Mouse (Mus musculus): Measurements from ENCODE around the gene Tspo. TPM values are rescaled to one million over a fixed set of nuclear protein-coding genes. Genes with fewer than 3 reads are reported as not detected.

The Tspo gene
- total RNA-seq, 4 experiments from 2014 or later: 25.3 to 34.8 (median 30.5) TPM

DNA sequence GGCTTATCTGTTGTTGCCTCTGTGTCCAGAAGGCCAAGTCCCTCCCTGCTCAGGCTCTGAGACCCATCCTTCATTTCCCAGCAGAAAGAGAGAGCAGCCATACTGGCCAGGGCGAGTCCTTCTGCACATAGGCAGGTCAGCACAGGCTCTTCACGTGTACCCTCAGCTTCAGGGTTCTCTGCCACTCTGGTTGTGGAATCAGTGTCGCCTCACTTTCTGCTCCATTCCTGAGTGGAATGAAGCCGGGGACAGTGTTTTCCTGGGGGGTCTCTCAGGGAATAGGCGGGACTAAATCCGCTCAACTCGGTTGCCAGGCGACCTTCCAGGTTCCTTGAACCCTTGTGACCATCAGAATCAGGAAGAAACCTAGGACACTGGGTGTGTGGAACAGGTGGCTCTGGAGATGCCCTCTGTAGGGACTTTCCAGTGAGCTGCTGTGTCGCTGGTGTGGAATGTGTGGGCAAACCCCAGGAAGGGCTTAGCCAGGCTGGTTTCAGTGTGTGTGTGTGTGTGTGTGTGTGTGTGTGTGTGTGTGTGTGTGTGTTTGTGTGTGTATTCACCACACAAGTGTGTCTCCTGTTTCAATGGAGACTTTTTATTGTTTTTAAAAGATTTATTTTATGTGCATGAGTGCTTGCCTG, 21.6 kb upstream of the Tspo start:
- no peak for DNase-seq (ENCODE audit: low spot score in 2 of 2)

GRCm38 (mm10) chr15:83546029-83546428, 17.4 kb upstream of the Tspo start:
- no peak for DNase-seq (ENCODE audit: low spot score in 2 of 2)

DNA sequence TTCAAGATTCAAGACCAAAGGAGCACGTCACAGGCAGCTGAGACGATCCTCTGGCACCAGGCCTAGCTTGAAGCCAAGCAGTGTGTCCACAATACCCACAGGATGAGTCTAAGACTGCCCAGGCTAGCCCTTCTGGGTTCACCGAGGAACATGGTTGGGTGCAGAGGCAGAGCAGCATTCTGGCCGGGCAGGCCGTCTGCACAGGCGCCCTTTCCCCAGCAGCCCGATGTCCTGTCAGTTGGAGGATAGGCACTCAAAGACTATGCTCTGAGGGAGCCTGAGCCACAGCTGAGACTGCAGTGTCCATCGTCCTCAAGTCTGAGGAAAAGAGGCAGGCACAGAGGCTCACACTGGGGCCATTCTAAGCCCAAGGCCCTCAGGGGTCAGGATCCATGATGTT, 16.2 kb upstream of the Tspo start:
- DNase-seq (ENCODE audit: low spot score in 2 of 2): no peak

GRCm38 (mm10) chr15:83550137-83550536, 13.3 kb upstream of the Tspo start:
- peak in 1 of 2 experiments; percentile 35 for DNase-seq (ENCODE audit: low spot score in 2 of 2)

DNA sequence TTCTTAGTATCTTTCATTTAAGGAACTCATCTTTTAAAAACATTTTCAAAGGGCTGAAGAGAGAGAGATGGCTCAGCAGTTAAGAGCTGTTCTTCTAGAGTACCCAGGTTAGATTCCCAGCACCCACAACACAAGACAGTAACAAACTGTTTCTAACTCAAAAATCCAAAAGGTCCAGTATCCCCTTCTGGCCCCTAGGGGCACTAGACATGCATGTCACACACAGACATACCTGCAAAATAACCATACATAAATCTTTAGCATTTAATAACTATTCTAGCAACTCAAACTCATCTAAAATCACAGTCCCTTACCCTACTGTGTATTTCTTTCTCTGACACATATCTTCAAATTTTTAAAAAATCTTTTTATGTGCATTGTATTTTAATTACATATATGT, 9.6 kb upstream of the Tspo start:
- no peak for DNase-seq (ENCODE audit: low spot score in 2 of 2)

GRCm38 (mm10) chr15:83555161-83555974, 8.0 kb upstream of the Tspo start:
- peak; percentile 68 to 78 for DNase-seq (ENCODE audit: low spot score in 2 of 2)

DNA sequence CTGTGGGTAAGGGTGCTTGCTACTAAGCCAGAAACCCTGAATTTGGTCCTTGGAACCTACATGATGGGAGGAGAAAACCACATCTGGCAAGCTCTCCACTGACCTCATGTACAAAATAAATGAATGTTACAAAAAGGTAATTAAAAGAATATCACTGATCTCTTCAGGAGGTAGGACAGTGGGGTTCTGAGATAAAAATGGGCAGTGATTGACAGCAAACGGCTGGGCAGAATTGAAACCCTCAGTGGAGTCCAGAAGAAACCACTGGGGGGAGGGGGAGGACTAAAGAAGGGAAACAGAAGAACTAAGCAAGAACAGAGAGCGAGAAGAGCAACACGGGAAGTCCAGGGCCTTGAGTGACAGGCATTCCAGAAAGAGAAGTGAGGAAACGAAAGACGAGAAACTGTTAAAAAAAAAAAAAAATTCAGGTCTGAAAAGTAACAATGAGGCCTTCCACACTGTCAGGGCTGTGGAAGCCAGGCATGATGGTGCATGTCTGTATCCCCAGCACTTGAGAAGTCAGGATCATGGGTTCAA, 2.4 kb upstream of the Tspo start:
- DNase-seq (ENCODE audit: low spot score in 2 of 2): no peak

GRCm38 (mm10) chr15:83562626-83563270, 644 bp upstream of the Tspo start:
- peak; percentile 85 to 91 for DNase-seq (ENCODE audit: low spot score in 2 of 2)

DNA sequence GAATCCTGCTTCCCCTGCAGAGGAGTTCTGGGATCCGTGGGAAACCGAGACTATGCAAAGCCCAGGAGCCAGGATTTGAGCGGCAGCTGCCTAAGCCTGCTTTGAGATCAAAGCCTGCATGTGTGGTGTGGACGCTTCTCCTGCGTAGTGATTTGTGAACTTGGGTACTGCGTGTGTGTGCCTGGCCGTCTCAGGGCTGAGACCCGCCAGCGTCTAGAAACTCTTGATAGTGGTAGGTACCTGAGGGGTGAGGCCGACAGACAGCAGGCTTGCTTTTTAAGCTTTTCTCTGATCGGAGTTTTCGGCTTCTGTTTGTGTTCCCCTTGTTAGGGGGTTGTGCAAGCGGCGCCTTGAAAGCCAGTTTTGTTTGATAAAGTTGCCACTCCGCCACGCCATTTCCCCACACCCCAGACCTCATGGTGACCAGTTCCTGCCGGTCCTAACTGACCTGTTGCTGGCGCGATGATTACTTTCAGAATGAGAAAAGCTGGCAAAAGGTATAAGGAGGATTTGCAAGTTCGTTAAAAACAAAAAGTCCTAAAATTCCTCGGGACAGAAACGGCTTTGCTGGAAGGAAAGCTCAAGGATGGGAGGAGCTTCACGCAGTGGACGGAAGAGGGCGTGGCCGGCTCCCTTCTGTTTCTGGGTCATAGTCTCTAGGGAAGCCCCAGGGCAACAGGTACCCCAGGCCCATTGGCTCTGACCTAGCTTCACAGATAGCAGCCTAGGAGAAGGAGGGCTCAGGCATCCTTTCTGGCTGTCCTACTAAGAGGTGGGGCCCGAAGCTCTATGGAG, 662 bp downstream of the Tspo start:
- DNase-seq (ENCODE audit: low spot score in 2 of 2): peak; percentile 27 to 35

- peak in 1 of 2 experiments; percentile 36 for DNase-seq (ENCODE audit: low spot score in 2 of 2)
Measured at GRCm38 (mm10) chr15:83565434-83565833, 2.0 kb downstream of the Tspo start.

DNA sequence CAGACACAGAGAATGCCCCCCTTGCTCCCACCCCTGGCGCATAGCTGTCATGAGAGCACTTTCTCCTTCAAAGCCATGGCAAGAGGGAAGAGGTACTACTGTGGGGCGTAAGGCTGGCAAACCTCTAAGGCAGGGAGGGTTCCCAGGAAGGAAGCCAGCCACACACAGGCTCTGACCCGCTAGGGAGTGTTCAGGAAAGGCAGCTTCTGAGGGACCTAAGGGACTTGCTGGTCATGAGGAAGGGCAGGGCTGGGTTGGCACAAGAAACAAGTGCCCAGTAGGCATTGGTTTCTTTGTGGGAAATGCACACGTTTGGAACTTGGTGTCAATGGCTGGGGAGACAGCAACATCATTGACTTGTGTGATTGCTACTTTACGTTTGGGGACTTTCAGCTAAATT, 2.6 kb downstream of the Tspo start:
- DNase-seq (ENCODE audit: low spot score in 2 of 2): no peak

- DNase-seq (ENCODE audit: low spot score in 2 of 2): no peak
Measured at GRCm38 (mm10) chr15:83567728-83568127, 4.3 kb downstream of the Tspo start.

DNA sequence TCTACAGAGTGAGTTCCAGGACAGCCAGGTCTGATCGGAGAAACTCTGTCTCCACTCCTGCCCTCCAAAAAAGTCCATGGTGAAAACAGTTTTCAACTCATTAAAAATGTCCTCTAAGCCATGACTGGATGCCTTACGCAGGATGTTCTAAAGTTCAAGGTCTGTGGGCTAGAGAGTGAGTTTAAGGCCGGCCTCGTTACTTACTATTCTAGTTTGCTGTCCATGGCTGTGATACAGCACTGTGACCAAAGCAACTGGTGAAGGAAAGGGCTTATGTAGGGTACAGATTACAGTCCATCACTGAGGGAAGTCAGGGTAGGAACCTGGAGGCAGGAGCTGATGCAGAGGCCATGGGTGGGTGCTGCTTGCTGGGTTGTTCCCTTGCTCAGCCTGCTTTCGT, 5.2 kb downstream of the Tspo start:
- DNase-seq (ENCODE audit: low spot score in 2 of 2): no peak

GRCm38 (mm10) chr15:83569682-83570081, 6.3 kb downstream of the Tspo start:
- DNase-seq (ENCODE audit: low spot score in 2 of 2): no peak

GRCm38 (mm10) chr15:83570641-83571040, 7.2 kb downstream of the Tspo start:
- no peak for DNase-seq (ENCODE audit: low spot score in 2 of 2)

DNA sequence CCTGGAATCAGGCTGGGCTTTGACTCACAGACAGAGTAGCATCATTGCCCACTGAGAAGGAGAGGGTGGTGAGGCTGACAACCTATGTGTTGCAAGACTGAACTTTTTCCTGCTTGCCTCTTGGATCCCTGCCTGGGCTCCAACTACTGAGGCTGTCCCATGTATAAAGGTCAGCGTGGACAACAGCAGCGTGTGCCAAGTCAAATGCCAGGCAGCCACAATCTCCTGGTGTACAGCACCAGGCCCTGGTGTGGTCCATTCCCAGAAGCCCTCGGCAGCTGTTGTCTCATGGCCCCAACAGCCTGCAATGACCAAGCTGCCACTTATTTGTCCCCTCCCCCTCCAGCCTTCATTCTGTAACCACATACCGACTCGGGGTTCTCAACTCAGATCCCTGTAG, 8.2 kb downstream of the Tspo start:
- peak in 1 of 2 experiments; percentile 43 for DNase-seq (ENCODE audit: low spot score in 2 of 2)

DNA sequence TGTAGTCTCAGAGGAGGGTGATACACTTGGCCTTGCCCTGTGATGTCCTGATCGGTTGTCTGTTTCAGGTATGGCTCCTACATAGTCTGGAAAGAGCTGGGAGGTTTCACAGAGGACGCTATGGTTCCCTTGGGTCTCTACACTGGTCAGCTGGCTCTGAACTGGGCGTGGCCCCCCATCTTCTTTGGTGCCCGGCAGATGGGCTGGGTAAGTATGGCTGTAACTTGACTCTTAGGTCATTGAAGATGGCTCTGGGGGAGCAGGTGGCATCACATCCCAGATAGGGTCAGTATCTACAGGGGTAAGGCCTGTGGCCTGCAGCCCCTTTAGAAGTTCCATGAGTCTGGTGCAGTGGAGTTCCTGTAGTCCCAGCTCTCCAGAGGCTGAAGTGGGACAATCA, 8.7 kb downstream of the Tspo start:
- no peak for DNase-seq (ENCODE audit: low spot score in 2 of 2)

- DNase-seq (ENCODE audit: low spot score in 2 of 2): no peak
Measured at GRCm38 (mm10) chr15:83573606-83574005, 10.2 kb downstream of the Tspo start.

- no peak for DNase-seq (ENCODE audit: low spot score in 2 of 2)
Measured at GRCm38 (mm10) chr15:83574731-83575351, 11.4 kb downstream of the Tspo start.

GRCm38 (mm10) chr15:83575543-83575942, 12.2 kb downstream of the Tspo start:
- DNase-seq (ENCODE audit: low spot score in 2 of 2): no peak

- no peak for DNase-seq (ENCODE audit: low spot score in 2 of 2)
Measured at GRCm38 (mm10) chr15:83576651-83577050, 13.3 kb downstream of the Tspo start.
